Mouse (Mus musculus): Measurements from ENCODE around the gene Pex12.
"Not testable (repeated sequence)": the region's sequence is repeated elsewhere in the genome, so short reads cannot be mapped to it uniquely, and the experiment has no call there.

Pex12 gene

GRCm38 (mm10) chr11:83285627-83286026 lies 16.8 kb downstream of the Pex12 start:
- DNase-seq: no peak

GRCm38 (mm10) chr11:83282084-83282483 lies 20.3 kb downstream of the Pex12 start:
- no peak for DNase-seq

- peak; percentile 20 for DNase-seq
Measured at GRCm38 (mm10) chr11:83279691-83280090, 22.7 kb downstream of the Pex12 start.

GRCm38 (mm10) chr11:83279024-83279423 lies 23.4 kb downstream of the Pex12 start:
- DNase-seq: no peak

GRCm38 (mm10) chr11:83276251-83276650 lies 26.1 kb downstream of the Pex12 start:
- DNase-seq: no peak

- DNase-seq: peak; percentile 14
Measured at GRCm38 (mm10) chr11:83271951-83272843, 30.2 kb downstream of the Pex12 start.

- DNase-seq: peak; percentile 82
Measured at GRCm38 (mm10) chr11:83271151-83271950, 31.0 kb downstream of the Pex12 start.

GRCm38 (mm10) chr11:83270842-83271150 lies 31.6 kb downstream of the Pex12 start:
- no peak for DNase-seq

GRCm38 (mm10) chr11:83263146-83263545 lies 39.2 kb downstream of the Pex12 start:
- DNase-seq: no peak

GRCm38 (mm10) chr11:83262673-83263072 lies 39.7 kb downstream of the Pex12 start:
- DNase-seq: no peak

GRCm38 (mm10) chr11:83257211-83257610 lies 45.2 kb downstream of the Pex12 start:
- DNase-seq: not testable (repeated sequence)

All from lung, postnatal 14 days (tissue).